Comparison of ENCODE assay signal across 8 mouse cellular contexts in the genomic region with DNA sequence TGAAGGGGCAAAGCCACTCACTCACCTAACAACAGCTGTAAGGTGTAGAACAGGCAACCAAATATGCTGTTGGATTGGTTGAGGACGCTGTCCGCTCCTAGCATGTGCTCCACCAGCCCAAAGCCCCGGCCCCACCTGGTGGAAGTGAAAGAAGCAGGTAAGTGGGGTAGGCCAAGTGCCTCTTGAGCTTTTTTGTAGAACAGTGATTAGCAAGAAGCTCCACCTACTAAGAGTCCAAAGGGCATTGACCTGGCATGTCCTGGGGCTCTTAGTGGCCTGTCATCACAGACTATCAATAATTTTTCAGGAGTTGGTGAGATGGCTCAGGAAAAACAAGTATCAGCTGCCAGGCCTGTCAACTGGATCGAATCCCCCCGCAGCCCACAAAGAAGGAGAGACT. TPM values are rescaled to one million over a fixed set of nuclear protein-coding genes. Genes with fewer than 3 reads are reported as not detected.
A peak's percentile ranks its signal among the peaks of the same experiment; 100 is the strongest.
DNase-seq lines count a peak whose midpoint lies in the region; ATAC-seq and TF ChIP-seq lines count a peak whose summit lies in the region.

No protein-coding gene starts in this region.

- no peak for ATAC-seq in forebrain, embryonic 13.5 days
- ATAC-seq in liver, embryonic 12.5 days, result no peak

- no peaks in the 10 kb centered on the region for H3K27me3 ChIP-seq in forebrain, embryonic 13.5 days
- H3K27me3 ChIP-seq in liver, embryonic 12.5 days (replicated peaks), result no peaks in the 10 kb centered on the region

- H3K4me2 ChIP-seq in forebrain, embryonic 13.5 days, result peak overlapping the region; percentile 78
- peak overlapping the region; percentile 90 for H3K4me2 ChIP-seq in liver, embryonic 12.5 days

- H3K9me3 ChIP-seq in forebrain, embryonic 13.5 days (replicated peaks), result no peaks in the 10 kb centered on the region
- no peaks in the 10 kb centered on the region for H3K9me3 ChIP-seq in liver, embryonic 12.5 days (replicated peaks)

- TF ChIP-seq CTCF in layer of hippocampus, adult 2 months (conservative IDR thresholded peaks at IDR 0.05), result no peak
- TF ChIP-seq CTCF in olfactory bulb, adult 2 months (IDR thresholded peaks at IDR 0.05; ENCODE audit: insufficient read depth, low read depth, low read length), result no peak

- 83% methylated on average over 5 of the region's 5 CpGs for WGBS in forebrain, embryonic 13.5 days
- 73% methylated on average over 5 of the region's 5 CpGs for WGBS in liver, embryonic 12.5 days (ENCODE audit: insufficient replicate concordance)
- WGBS in olfactory bulb, adult 2 months, result 82% methylated on average over 5 of the region's 5 CpGs

- peaks cover 38% of the 10 kb centered on the region for H3K36me3 ChIP-seq in forebrain, embryonic 13.5 days (ENCODE audit: poor library complexity, severe bottlenecking)
- peaks cover 36% of the 10 kb centered on the region for H3K36me3 ChIP-seq in liver, embryonic 12.5 days

- H3K4me1 ChIP-seq in forebrain, embryonic 13.5 days, result peaks cover 10% of the 10 kb centered on the region
- peaks cover 42% of the 10 kb centered on the region for H3K4me1 ChIP-seq in liver, embryonic 12.5 days
- peaks cover 6% of the 10 kb centered on the region for H3K4me1 ChIP-seq in olfactory bulb, adult 2 months (ENCODE audit: control insufficient read depth, insufficient read depth, low read length)

- H3K9ac ChIP-seq in forebrain, embryonic 13.5 days, result peak overlapping the region; percentile 66
- H3K9ac ChIP-seq in liver, embryonic 12.5 days, result peak overlapping the region; percentile 72

- H3K4me3 ChIP-seq in layer of hippocampus, adult 2 months, result peak overlapping the region; percentile 65
- H3K4me3 ChIP-seq in forebrain, embryonic 13.5 days, result peak overlapping the region; percentile 54
- peak overlapping the region; percentile 66 for H3K4me3 ChIP-seq in liver, embryonic 12.5 days
- 0 out of 2 replicates have a peak overlapping the region, but pooled peaks have one; percentile 86 for H3K4me3 ChIP-seq in olfactory bulb, adult 2 months (ENCODE audit: insufficient read depth, low read depth, low read length)

- TF ChIP-seq POLR2A in olfactory bulb, adult 2 months (IDR thresholded peaks at IDR 0.05; ENCODE audit: insufficient read depth, low read depth, low read length), result no peak

- DNase-seq in layer of hippocampus, adult 2 months (ENCODE audit: low spot score in 2 of 2), result no peak
- DNase-seq in layer of hippocampus, adult 18-20 months (ENCODE audit: low spot score in 2 of 2), result no peak
- no peak for DNase-seq in frontal cortex, postnatal 10 days (ENCODE audit: low spot score in 2 of 2)
- no peak for DNase-seq in spleen, postnatal 4 days (ENCODE audit: low spot score in 2 of 2)
- no peak for DNase-seq in embryo, embryonic 10.5 days (ENCODE audit: low spot score)

- no peak overlapping the region for H3K27ac ChIP-seq in layer of hippocampus, adult 2 months
- H3K27ac ChIP-seq in forebrain, embryonic 13.5 days, result no peak overlapping the region
- H3K27ac ChIP-seq in liver, embryonic 12.5 days, result peak overlapping the region; percentile 87
- H3K27ac ChIP-seq in olfactory bulb, adult 2 months (ENCODE audit: insufficient read depth, low read depth, low read length), result no peak overlapping the region

RNA-seq across cellular contexts. Expression of gene Gm21974, which starts 0.8 kb away (rescaled TPM):
- not detected for total RNA-seq in layer of hippocampus, adult 2 months (2021)
- not detected for total RNA-seq in layer of hippocampus, adult 18-20 months (2021)
- polyA plus RNA-seq in forebrain, embryonic 13.5 days (2015; fragmentation: Nextera tagmentation; extraction: Ambion mirVana), result not detected in 2 replicates
- polyA plus RNA-seq in liver, embryonic 12.5 days (2016; fragmentation: Nextera tagmentation; extraction: Ambion mirVana), result not detected in 2 replicates
- polyA plus RNA-seq in olfactory bulb, adult 2 months (2012; ENCODE audit: insufficient read depth, insufficient read length, low replicate concordance, missing spikeins), result not detected in 2 replicates

RNA-seq across cellular contexts. Expression of gene Vkorc1, which starts 0.9 kb away (rescaled TPM):
- total RNA-seq in layer of hippocampus, adult 2 months (2021), result 10 to 100 TPM; 26.3 to 26.6 TPM
- 10 to 100 TPM; 22.9 to 30.8 TPM for total RNA-seq in layer of hippocampus, adult 18-20 months (2021)
- 55.8 and 59.5 TPM in 2 replicates for polyA plus RNA-seq in forebrain, embryonic 13.5 days (2015; fragmentation: Nextera tagmentation; extraction: Ambion mirVana)
- 75.0 and 80.3 TPM in 2 replicates for polyA plus RNA-seq in liver, embryonic 12.5 days (2016; fragmentation: Nextera tagmentation; extraction: Ambion mirVana)
- polyA plus RNA-seq in olfactory bulb, adult 2 months (2012; ENCODE audit: insufficient read depth, insufficient read length, low replicate concordance, missing spikeins), result not detected in 2 replicates

RNA-seq across cellular contexts. Expression of gene Prss53, which starts 3.7 kb away (rescaled TPM):
- total RNA-seq in layer of hippocampus, adult 2 months (2021), result 1 to 10 TPM; 2.8 to 3.1 TPM
- total RNA-seq in layer of hippocampus, adult 18-20 months (2021), result 1 to 10 TPM; 2.8 to 3.3 TPM
- polyA plus RNA-seq in forebrain, embryonic 13.5 days (2015; fragmentation: Nextera tagmentation; extraction: Ambion mirVana), result 0.66 and 0.77 TPM in 2 replicates
- 0.26 and 0.49 TPM in 2 replicates for polyA plus RNA-seq in liver, embryonic 12.5 days (2016; fragmentation: Nextera tagmentation; extraction: Ambion mirVana)
- polyA plus RNA-seq in olfactory bulb, adult 2 months (2012; ENCODE audit: insufficient read depth, insufficient read length, low replicate concordance, missing spikeins), result not detected in 2 replicates

RNA-seq across cellular contexts. Expression of gene Bckdk, which starts 9.4 kb away (rescaled TPM):
- 10 to 100 TPM; 36.9 to 41.7 TPM for total RNA-seq in layer of hippocampus, adult 2 months (2021)
- total RNA-seq in layer of hippocampus, adult 18-20 months (2021), result 10 to 100 TPM; 41.4 to 42.4 TPM
- 80.2 and 91.6 TPM in 2 replicates for polyA plus RNA-seq in forebrain, embryonic 13.5 days (2015; fragmentation: Nextera tagmentation; extraction: Ambion mirVana)
- polyA plus RNA-seq in liver, embryonic 12.5 days (2016; fragmentation: Nextera tagmentation; extraction: Ambion mirVana), result 81.3 and 82.2 TPM in 2 replicates
- polyA plus RNA-seq in olfactory bulb, adult 2 months (2012; ENCODE audit: insufficient read depth, insufficient read length, low replicate concordance, missing spikeins), result not detected in 2 replicates

RNA-seq across cellular contexts. Expression of gene Kat8, which starts 17.8 kb away (rescaled TPM):
- total RNA-seq in layer of hippocampus, adult 2 months (2021), result 10 to 100 TPM; 31.7 to 34.3 TPM
- 10 to 100 TPM; 29.8 to 30.9 TPM for total RNA-seq in layer of hippocampus, adult 18-20 months (2021)
- polyA plus RNA-seq in forebrain, embryonic 13.5 days (2015; fragmentation: Nextera tagmentation; extraction: Ambion mirVana), result 49.8 and 51.1 TPM in 2 replicates
- polyA plus RNA-seq in liver, embryonic 12.5 days (2016; fragmentation: Nextera tagmentation; extraction: Ambion mirVana), result 29.5 and 31.0 TPM in 2 replicates
- polyA plus RNA-seq in olfactory bulb, adult 2 months (2012; ENCODE audit: insufficient read depth, insufficient read length, low replicate concordance, missing spikeins), result not detected in 2 replicates

Comparison
In these comparisons a context has a peak if more than half of its experiments do, and no peak if none do; other contexts are left out.
1. RNA of gene Vkorc1, which starts 0.9 kb away (polyA plus RNA-seq): 75.0 to 80.3 TPM in liver, embryonic 12.5 days and 55.8 to 59.5 TPM in forebrain, embryonic 13.5 days; not detected in olfactory bulb, adult 2 months; every median in the first group is over 10 times any median in the second.
2. Peak in every context shown above with its lines, with median percentiles within 50 percentile points of each other: H3K4me3 ChIP-seq.